In the genomic region with DNA sequence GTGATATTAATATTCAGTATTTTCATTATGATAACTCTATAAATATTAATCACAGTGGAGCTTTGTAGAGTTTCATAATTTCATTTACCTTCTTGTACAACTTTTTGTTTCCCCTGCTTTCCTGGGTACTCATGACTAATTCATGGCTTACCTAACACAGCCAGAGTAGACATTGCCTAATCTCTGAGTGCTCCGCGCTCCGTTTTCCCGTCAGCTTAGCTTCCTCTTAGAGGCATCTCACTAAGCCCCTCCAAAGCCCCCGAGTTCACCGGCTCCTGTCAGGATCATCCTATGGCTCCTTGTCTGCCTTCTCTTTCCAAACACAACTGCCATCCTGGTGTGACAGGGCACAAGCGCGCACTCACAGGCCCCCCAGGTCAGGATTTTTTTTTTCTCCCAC, we compare ENCODE assay signal across 25 mouse cellular contexts.
A peak's percentile ranks its signal among the peaks of the same experiment; 100 is the strongest.
DNase-seq lines count a peak whose midpoint lies in the region; ATAC-seq and TF ChIP-seq lines count a peak whose summit lies in the region.
"Had no signal": no experiment of that assay in that cellular context is flagged by ENCODE, and none has a peak within 500 bp of the region (broad histone marks: within the 10 kb centered on the region; RNA-seq: fewer than 3 reads in every experiment).

No protein-coding gene starts in this region.

- peak; percentile 35; the same call in 1 of the 2 replicates for TF ChIP-seq EP300 in lung, postnatal 0 days (IDR thresholded peaks at IDR 0.05)

- no peaks in the 10 kb centered on the region for H3K27me3 ChIP-seq in lung, postnatal 0 days (replicated peaks; ENCODE audit: insufficient read depth, low read length)
- H3K27me3 ChIP-seq in midbrain, embryonic 15.5 days (replicated peaks): no peaks in the 10 kb centered on the region
- no peaks in the 10 kb centered on the region for H3K27me3 ChIP-seq in midbrain, embryonic 13.5 days
- no peaks in the 10 kb centered on the region for H3K27me3 ChIP-seq in hindbrain, embryonic 12.5 days
- H3K27me3 ChIP-seq in intestine, postnatal 0 days (replicated peaks; ENCODE audit: control insufficient read depth, insufficient read depth, low read length): no peaks in the 10 kb centered on the region
- H3K27me3 ChIP-seq: embryonic facial prominence, embryonic 12.5 days; embryonic facial prominence, embryonic 15.5 days; forebrain, embryonic 12.5 days; forebrain, embryonic 15.5 days; hindbrain, embryonic 13.5 days had no signal

- H3K9ac ChIP-seq in lung, postnatal 0 days (replicated peaks; ENCODE audit: low read depth): no peak overlapping the region
- H3K9ac ChIP-seq in midbrain, embryonic 15.5 days: no peak overlapping the region
- H3K9ac ChIP-seq in midbrain, embryonic 13.5 days (replicated peaks): no peak overlapping the region
- no peak overlapping the region for H3K9ac ChIP-seq in hindbrain, embryonic 12.5 days
- no peak overlapping the region for H3K9ac ChIP-seq in intestine, postnatal 0 days (ENCODE audit: low read depth, low read length)
- H3K9ac ChIP-seq: embryonic facial prominence, embryonic 12.5 days; embryonic facial prominence, embryonic 15.5 days; forebrain, embryonic 12.5 days; forebrain, embryonic 15.5 days; hindbrain, embryonic 13.5 days had no signal

- no peak for TF ChIP-seq CTCF in lung, postnatal 0 days (IDR thresholded peaks at IDR 0.05)
- TF ChIP-seq CTCF in lung, adult 2 months (IDR thresholded peaks at IDR 0.05; ENCODE audit: insufficient read depth, low read length): no peak
- no peak for TF ChIP-seq CTCF in intestine, postnatal 0 days (IDR thresholded peaks at IDR 0.05; ENCODE audit: low read depth)

- DNase-seq in lung, postnatal 0 days (ENCODE audit: low spot score): peak; percentile 73
- DNase-seq in lung, adult 2 months: no peak
- peak; percentile 29 for DNase-seq in 416B (ENCODE audit: low read depth)
- DNase-seq: adrenal gland, adult 8-10 months; adrenal gland, postnatal 25 days; cerebellum, adult 11 months; cerebellum, adult 2 months; cerebellum, adult 9-11 months; cerebellum, postnatal 25 days; gastrocnemius, postnatal 10 days; gastrocnemius, postnatal 36 days; heart, adult 11 months had no signal

- H3K4me1 ChIP-seq in lung, postnatal 0 days (ENCODE audit: insufficient read depth, low read depth, low read length): no peaks in the 10 kb centered on the region
- H3K4me1 ChIP-seq in lung, adult 2 months (ENCODE audit: control insufficient read depth, insufficient read depth, low read length): no peaks in the 10 kb centered on the region; the same call in 1 of the 2 replicates
- H3K4me1 ChIP-seq in midbrain, embryonic 15.5 days: peaks cover 32% of the 10 kb centered on the region
- H3K4me1 ChIP-seq in midbrain, embryonic 13.5 days (replicated peaks): peaks cover 39% of the 10 kb centered on the region
- H3K4me1 ChIP-seq in hindbrain, embryonic 12.5 days: peaks cover 13% of the 10 kb centered on the region
- H3K4me1 ChIP-seq in intestine, postnatal 0 days (replicated peaks; ENCODE audit: control insufficient read depth, insufficient read depth, low read length): no peaks in the 10 kb centered on the region

- H3K36me3 ChIP-seq in lung, postnatal 0 days (ENCODE audit: insufficient read depth, low read length): no peaks in the 10 kb centered on the region; the same call in 1 of the 2 replicates
- H3K36me3 ChIP-seq in midbrain, embryonic 15.5 days (replicated peaks): no peaks in the 10 kb centered on the region; the same call in 1 of the 2 replicates
- H3K36me3 ChIP-seq in midbrain, embryonic 13.5 days: peaks cover 31% of the 10 kb centered on the region
- peaks cover 26% of the 10 kb centered on the region for H3K36me3 ChIP-seq in hindbrain, embryonic 12.5 days
- H3K36me3 ChIP-seq in intestine, postnatal 0 days (ENCODE audit: control insufficient read depth, insufficient read depth): peaks cover 13% of the 10 kb centered on the region; the same call in 1 of the 2 replicates
- H3K36me3 ChIP-seq: forebrain, embryonic 15.5 days had no signal

- ATAC-seq in lung, postnatal 0 days: no peak
- no peak for ATAC-seq in midbrain, embryonic 15.5 days (replicated peaks)
- no peak for ATAC-seq in midbrain, embryonic 13.5 days
- ATAC-seq in granulocyte monocyte progenitor cell, adult 5-6 weeks (replicated peaks; ENCODE audit: poor library complexity, severe bottlenecking): peak; percentile 77
- no peak for ATAC-seq in hindbrain, embryonic 12.5 days (ENCODE audit: low FRiP score)
- ATAC-seq in intestine, postnatal 0 days: no peak
- ATAC-seq: activated CD4-positive, CD25-positive, alpha-beta regulatory T cell, adult 4 months; hindbrain, embryonic 16.5 days had no signal

- TF ChIP-seq POLR2A in lung, adult 2 months (IDR thresholded peaks at IDR 0.05; ENCODE audit: borderline replicate concordance, extremely low read depth, low read depth, low read length): no peak

- H3K9me3 ChIP-seq in lung, postnatal 0 days (ENCODE audit: low read length): no peaks in the 10 kb centered on the region
- no peaks in the 10 kb centered on the region for H3K9me3 ChIP-seq in midbrain, embryonic 15.5 days
- no peaks in the 10 kb centered on the region for H3K9me3 ChIP-seq in midbrain, embryonic 13.5 days
- H3K9me3 ChIP-seq in hindbrain, embryonic 12.5 days (replicated peaks): no peaks in the 10 kb centered on the region
- no peaks in the 10 kb centered on the region for H3K9me3 ChIP-seq in intestine, postnatal 0 days (ENCODE audit: control insufficient read depth)
- H3K9me3 ChIP-seq: embryonic facial prominence, embryonic 12.5 days; embryonic facial prominence, embryonic 15.5 days; forebrain, embryonic 12.5 days; forebrain, embryonic 15.5 days; hindbrain, embryonic 13.5 days had no signal

- H3K4me3 ChIP-seq in lung, postnatal 0 days (ENCODE audit: low read depth, low read length): no peak overlapping the region
- H3K4me3 ChIP-seq in lung, adult 2 months (replicated peaks; ENCODE audit: extremely low read depth, low read depth, low read length): no peak overlapping the region
- H3K4me3 ChIP-seq in midbrain, embryonic 15.5 days: no peak overlapping the region
- no peak overlapping the region for H3K4me3 ChIP-seq in midbrain, embryonic 13.5 days (replicated peaks)
- H3K4me3 ChIP-seq in hindbrain, embryonic 12.5 days: no peak overlapping the region
- no peak overlapping the region for H3K4me3 ChIP-seq in intestine, postnatal 0 days (ENCODE audit: low read depth, low read length)
- H3K4me3 ChIP-seq: embryonic facial prominence, embryonic 12.5 days; embryonic facial prominence, embryonic 15.5 days; forebrain, embryonic 12.5 days; forebrain, embryonic 15.5 days; hindbrain, embryonic 13.5 days had no signal

- no peak overlapping the region for H3K4me2 ChIP-seq in lung, postnatal 0 days (replicated peaks; ENCODE audit: low read depth, low read length)
- H3K4me2 ChIP-seq in midbrain, embryonic 15.5 days: no peak overlapping the region
- no peak overlapping the region for H3K4me2 ChIP-seq in midbrain, embryonic 13.5 days (replicated peaks)
- no peak overlapping the region for H3K4me2 ChIP-seq in hindbrain, embryonic 12.5 days (replicated peaks)
- no peak overlapping the region for H3K4me2 ChIP-seq in intestine, postnatal 0 days (replicated peaks; ENCODE audit: low read depth)
- H3K4me2 ChIP-seq: embryonic facial prominence, embryonic 12.5 days; embryonic facial prominence, embryonic 15.5 days; forebrain, embryonic 12.5 days; forebrain, embryonic 15.5 days; heart, embryonic 11.5 days; hindbrain, embryonic 13.5 days had no signal

- WGBS in lung, postnatal 0 days: 68% methylated on average over 8 of the region's 8 CpGs
- 77% methylated on average over 8 of the region's 8 CpGs for WGBS in lung, adult 2 months
- WGBS in midbrain, embryonic 15.5 days: 37% methylated on average over 8 of the region's 8 CpGs
- 39% methylated on average over 8 of the region's 8 CpGs for WGBS in midbrain, embryonic 13.5 days
- 82% methylated on average over 8 of the region's 8 CpGs for WGBS in hindbrain, embryonic 12.5 days
- 89% methylated on average over 8 of the region's 8 CpGs for WGBS in intestine, postnatal 0 days

- no peak overlapping the region for H3K27ac ChIP-seq in lung, postnatal 0 days (ENCODE audit: low read length)
- H3K27ac ChIP-seq in midbrain, embryonic 15.5 days: 0 out of 2 replicates have a peak overlapping the region, but pooled peaks have one; percentile 7
- no peak overlapping the region for H3K27ac ChIP-seq in midbrain, embryonic 13.5 days
- H3K27ac ChIP-seq in hindbrain, embryonic 12.5 days: no peak overlapping the region
- no peak overlapping the region for H3K27ac ChIP-seq in intestine, postnatal 0 days (ENCODE audit: low read depth, low read length)
- H3K27ac ChIP-seq: embryonic facial prominence, embryonic 12.5 days; embryonic facial prominence, embryonic 15.5 days; forebrain, embryonic 12.5 days; forebrain, embryonic 15.5 days; hindbrain, embryonic 13.5 days had no signal
